ENCODE assay signal across 16 mouse cellular contexts in the genomic region with DNA sequence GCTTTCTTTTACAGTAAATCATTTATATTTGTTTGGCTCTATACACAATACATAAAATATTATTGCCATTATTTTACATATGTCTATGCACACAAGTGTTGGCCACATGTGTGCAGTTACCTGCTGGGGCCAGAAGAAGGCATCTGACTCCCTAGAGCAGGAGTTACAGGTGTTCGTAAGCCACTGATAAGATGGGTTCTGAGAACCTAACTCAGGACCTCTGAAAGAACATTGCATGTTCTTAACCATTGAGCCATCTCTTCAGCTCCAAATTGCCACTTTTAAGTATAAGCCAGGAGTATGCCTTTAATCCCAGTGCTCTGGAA. TPM values are rescaled to one million over a fixed set of nuclear protein-coding genes. Genes with fewer than 3 reads are reported as not detected.
"Had no signal": no experiment of that assay in that cellular context is flagged by ENCODE, and none has a peak within 500 bp of the region (broad histone marks: within the 10 kb centered on the region; RNA-seq: fewer than 3 reads in every experiment).

No protein-coding gene starts in this region.

- H3K4me1 ChIP-seq: limb, embryonic 15.5 days; midbrain, embryonic 12.5 days; neural tube, embryonic 13.5 days; stomach, embryonic 15.5 days had no signal

- H3K9me3 ChIP-seq: kidney, embryonic 15.5 days; limb, embryonic 15.5 days; midbrain, embryonic 12.5 days; neural tube, embryonic 13.5 days; stomach, embryonic 15.5 days had no signal

- DNase-seq: kidney, adult 2 months; kidney, postnatal 14 days; layer of hippocampus, postnatal 36 days; lung, embryonic 14.5 days; lung, postnatal 10 days; lung, postnatal 4 days; right cerebral cortex, postnatal 14 days; thymus, postnatal 4 days had no signal

- H3K36me3 ChIP-seq: kidney, embryonic 15.5 days; limb, embryonic 15.5 days; midbrain, embryonic 12.5 days; neural tube, embryonic 13.5 days; stomach, embryonic 15.5 days had no signal

- ATAC-seq: midbrain, embryonic 16.5 days had no signal

- H3K9ac ChIP-seq: kidney, embryonic 15.5 days; limb, embryonic 15.5 days; lung, embryonic 14.5 days; midbrain, embryonic 12.5 days; neural tube, embryonic 13.5 days; stomach, embryonic 15.5 days had no signal

- H3K27me3 ChIP-seq: kidney, embryonic 15.5 days; limb, embryonic 15.5 days; megakaryocyte, embryonic 14.5 days; midbrain, embryonic 12.5 days; neural tube, embryonic 13.5 days; stomach, embryonic 15.5 days had no signal

- H3K4me3 ChIP-seq: kidney, embryonic 15.5 days; limb, embryonic 15.5 days; midbrain, embryonic 12.5 days; neural tube, embryonic 13.5 days; stomach, embryonic 15.5 days had no signal

- H3K4me2 ChIP-seq: kidney, embryonic 15.5 days; limb, embryonic 15.5 days; lung, embryonic 14.5 days; midbrain, embryonic 12.5 days; neural tube, embryonic 13.5 days; stomach, embryonic 15.5 days had no signal

- H3K27ac ChIP-seq: kidney, embryonic 15.5 days; limb, embryonic 15.5 days; midbrain, embryonic 12.5 days; neural tube, embryonic 13.5 days; stomach, embryonic 15.5 days had no signal

RNA-seq across cellular contexts. Expression of a gene that starts 3.0 kb away (rescaled TPM):
- polyA plus RNA-seq: limb, embryonic 11.5 days had no signal
